Mouse (Mus musculus): ENCODE measurements around the gene Ccser1.
"Not testable (repeated sequence)": the region's sequence is repeated elsewhere in the genome, so short reads cannot be mapped to it uniquely, and the experiment has no call there.

The Ccser1 gene

DNA sequence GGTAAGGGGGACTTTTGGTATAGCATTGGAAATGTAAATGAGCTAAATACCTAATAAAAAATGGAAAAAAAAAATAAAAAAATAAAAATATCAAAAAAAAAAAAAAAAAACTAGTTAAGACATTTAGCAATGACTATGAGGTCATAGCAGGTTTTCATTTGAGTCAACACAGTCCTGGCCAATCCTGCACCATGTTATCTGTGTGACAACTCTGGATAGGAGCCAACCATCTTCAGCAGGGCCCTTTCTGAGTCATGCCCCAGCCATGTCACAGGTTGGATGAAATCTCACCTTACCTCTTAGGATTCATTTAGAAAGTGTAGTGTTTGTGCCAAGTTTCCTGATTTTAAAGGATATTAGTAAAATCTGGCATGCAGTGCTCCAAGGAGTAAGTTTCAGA, 45.2 kb downstream of the Ccser1 start:
- DNase-seq, result no peak

DNA sequence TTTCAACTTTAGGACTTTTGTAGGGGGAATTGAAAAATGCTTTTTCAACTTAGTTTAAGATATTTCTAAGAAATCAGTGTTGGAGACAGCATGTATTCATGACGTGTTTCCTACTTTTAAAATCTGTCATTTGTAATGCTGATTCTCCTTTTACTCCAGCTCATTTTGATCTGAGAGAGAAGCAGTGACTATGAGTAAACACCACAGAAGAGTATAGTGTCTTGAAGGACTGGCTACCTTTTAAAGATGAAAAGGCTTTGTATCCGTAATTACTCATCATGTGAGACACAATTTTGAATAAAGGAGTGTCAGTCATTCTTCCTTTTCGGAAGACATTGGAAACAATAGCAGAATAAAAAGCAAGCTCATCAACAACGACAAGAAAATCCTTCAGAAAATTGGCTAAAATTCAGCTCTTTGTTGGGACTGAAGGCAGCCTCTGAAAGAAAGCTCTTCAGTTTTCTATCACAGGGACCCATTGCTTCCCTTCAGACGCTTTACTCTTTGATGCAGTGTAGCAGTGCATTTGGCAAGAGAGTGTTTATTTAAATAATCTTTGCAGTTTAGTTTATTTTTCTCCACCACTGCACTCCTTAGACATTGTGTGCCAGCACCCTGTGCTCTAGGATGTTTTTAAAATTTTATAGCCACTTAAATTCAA, 50.1 kb downstream of the Ccser1 start:
- DNase-seq, result no peak

DNA sequence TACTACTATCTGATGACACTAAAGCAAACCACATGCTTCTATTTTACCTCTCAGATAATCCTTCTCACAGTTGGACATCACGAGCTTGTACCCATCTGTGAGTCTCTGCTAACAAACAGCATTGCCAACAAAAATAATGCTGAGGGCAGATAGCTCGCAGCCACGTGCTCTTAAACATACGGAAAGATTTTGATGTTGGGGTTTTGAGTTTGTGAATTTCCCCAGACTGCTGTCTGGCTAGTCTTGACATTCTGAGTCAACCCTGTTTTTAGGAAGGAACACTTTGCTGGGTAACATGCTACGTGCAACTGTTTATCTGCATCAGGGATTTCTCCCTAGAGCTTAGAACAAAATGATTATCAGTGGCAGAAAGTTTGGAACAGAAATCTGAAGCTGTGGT, 52.9 kb downstream of the Ccser1 start:
- DNase-seq, result no peak

DNA sequence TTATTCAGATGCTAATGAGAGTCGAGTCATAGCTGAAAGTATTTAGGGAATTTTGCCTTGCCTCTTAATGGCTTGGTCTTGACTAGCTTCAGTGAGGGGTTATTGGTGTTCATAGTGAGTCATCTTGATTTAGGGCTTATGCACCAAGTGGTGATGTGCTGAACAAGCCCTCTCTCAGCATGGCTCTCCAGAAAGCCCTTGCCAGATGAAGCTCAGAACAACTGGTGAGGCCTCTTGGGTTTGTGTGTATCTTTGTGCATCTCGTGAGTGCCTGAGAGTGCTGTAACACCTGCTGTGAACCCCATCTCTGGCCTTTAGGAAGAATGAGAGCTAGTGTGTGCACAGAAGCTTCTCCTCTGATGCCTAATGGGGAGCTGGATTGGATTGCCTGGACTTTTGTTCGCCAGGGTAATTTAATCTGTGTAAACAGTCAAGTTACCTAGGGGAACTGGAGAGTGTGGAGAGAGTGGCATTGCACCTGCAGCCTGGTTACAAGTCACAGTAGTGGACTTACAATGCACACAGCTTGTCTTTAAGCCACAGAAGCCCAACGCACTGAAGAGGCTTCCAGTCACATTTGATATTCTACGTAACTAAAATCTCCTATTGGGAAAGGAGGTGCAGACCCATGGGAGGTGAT, 53.5 kb downstream of the Ccser1 start:
- no peak for DNase-seq

DNA sequence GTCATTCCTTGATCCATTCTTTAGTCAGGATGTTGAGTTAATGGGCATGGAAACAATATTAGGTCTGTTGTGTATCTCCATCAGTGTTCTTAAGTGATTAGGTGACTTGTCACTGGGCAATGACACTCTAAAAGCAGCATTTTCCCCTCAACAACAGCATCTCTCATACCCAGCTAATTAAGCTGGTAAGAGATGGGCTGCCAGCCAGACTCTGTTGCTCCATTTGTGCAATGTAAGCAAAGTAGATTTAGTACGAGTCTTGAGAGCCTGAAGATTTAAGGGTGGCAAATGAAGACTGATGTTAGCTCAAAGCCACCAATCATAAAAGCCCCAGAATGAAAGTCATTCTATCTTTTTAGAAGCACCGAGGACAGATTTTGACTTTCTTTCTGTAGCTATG, 60.5 kb downstream of the Ccser1 start:
- DNase-seq, result no peak

DNA sequence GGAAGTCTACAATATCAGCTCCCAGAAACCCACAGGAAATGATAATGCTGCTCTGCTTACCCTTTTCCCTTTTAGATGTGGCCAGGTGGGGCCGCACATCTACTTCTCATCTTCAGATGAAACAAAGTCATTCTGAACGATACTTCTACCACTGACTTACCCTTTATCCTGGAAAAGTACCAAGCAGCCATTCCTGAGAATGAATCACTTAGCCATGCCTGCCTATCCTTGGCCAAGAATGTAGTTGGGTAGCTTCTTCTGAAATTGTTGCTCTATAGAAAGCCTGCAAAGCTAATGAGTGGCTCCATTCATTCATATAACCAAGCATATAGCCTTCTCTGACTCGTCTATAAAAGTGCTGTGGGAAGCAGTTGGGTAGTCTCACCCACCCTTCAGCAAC, 62.4 kb downstream of the Ccser1 start:
- no peak for DNase-seq

DNA sequence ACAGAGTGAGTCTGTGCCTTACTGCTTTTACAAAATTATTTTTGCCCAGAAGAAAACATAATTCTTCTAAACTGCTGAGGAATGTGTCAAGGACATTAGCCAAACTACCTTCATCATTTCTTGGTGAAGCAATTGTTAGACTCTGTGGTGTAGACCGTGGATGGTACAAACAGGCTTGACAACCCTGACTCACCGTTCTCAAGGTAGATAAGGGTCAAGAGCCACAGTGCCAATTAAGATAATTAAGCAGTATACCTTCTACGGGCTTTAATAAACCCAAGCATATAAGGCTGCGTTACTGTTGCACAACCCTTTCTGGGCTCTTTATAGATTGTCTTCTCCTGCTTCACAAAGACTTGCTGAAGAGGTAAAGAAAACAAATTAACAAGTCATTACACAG, 66.4 kb downstream of the Ccser1 start:
- no peak for DNase-seq

DNA sequence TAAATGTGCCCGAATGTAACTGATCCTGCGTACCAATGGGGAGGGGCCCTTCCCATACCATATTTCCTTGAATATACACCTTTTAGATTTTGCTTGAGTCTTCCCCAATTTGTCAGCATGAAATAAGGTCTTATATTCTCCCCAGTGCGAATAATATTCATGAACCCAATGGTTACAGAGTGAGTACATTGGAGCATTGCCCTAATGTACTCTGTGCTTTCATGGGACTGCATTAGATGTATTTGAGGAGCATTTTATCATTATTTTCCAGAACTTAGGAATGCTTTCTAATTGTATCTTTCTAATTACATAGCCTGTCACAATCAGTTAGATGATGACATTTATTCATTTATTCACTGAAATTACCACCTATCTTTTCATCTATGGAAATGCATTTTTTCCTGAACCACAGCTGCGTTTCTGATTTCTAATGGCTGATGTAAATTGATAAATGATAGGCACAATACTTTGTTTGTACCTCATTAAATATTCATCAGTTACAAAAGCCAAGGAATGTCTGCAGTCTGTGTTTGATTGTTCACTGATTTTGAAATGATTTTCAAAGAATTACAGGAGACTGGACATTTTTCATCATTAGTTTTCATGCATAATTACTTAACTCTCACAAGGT, 67.8 kb downstream of the Ccser1 start:
- no peak for DNase-seq

DNA sequence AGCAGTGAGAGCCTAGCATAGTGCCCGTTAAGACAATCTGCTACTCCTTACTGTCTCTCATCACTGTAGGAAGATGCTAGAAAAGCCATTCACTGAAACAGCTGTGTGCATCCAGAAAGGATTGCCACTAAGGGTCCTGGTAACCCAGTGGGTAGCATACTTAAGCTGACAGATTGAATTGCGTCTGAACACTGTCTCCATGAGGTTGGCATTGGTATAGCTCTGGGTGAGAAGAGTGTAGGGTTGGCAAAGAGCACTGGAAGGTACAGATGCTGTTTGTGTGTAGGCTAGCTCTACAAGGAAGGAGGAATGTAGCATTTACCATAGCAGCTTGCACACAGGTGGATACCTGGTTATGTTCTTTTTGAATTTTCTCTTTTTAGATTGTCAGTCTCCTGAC, 68.6 kb downstream of the Ccser1 start:
- no peak for DNase-seq

DNA sequence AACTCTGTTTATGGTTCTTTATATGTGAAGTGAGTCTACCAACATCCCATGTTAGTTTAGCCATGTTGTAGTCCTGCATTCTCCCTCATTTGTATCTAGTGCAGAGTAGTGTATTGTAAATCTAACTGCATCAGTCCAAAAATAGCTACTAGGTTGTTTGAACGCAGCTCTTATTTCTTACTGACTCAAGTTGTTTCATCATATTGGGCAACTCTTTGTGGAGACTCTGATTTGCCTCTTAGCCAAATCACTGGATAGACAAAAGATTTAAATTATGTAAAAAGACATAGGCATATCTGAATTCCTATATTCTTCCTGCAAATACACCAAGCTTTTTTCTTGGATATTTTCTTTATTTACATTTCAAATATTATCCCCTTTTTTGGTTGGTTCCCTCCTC, 71.1 kb downstream of the Ccser1 start:
- no peak for DNase-seq

DNA sequence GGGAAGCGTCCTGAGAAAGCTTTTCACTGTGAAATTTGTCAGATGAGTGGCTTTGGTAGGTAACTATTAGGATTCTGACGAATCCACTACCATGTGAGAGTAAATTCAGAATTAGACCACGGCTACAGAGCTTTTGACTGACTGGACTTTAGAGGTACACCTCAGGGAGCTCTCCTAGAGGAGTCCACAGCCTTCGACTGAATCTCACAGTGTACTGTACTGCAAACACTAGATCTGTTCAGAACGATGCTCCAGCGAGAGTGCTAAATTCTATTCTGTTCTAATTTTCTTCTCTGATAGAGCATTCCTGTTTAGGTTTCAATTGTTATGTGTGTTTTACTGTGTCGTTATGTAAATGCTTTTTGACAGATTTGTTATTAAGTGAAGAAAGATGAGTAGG, 72.8 kb downstream of the Ccser1 start:
- DNase-seq, result no peak

DNA sequence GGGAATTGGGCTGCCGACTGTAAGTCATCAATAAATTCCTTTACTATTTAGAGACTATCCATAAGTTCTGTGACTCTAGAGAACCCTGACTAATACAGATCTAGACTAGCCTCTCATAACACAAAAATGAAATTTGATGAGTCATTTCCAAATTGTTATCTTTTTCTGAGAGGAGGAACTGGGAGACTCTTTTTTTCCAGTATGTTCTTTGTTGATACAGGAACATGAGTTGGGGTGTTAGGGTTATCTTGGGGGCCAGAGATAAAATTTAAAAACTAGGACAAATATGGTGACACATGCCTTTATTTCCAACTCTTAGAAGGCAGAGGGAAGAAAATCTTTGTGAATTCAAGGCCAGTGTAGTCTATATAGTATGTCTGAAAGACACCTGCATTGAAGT, 75.8 kb downstream of the Ccser1 start:
- not testable (repeated sequence) for DNase-seq

DNA sequence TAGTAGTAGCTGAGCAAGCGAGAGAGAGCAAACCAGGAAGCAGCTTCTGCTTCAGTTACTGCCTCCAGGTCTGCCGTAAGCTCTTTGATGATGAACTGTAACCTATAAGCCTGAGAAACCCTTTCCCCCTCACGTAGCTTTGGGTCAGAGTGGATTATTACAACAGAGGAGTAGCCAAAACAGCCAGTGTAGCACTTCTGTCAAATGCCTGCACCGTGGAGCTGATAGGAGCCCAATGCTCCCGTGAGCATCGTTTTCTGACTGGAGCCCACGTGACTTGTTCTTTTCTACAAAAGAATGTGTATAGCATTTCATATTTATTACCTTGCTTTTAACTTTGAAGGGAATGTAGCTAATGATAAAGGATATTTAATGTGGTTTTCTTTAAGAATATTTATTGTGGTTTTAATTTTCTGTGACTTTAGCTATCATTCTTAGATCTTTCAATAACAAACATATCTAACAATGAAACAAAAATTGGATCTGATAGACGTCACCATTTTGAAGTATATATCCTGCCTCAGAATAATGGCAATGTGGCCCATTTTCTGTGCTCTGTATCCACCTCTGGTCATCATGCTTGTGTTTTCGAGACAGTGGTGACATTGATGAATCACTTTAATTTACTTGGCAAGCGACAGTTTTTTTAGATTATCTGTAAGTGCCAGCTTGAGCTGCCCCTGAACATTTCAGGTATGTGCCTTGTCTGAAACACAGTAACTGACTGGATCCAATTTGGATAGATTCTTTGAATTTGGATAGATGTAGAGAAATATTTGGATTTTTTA, 78.9 kb downstream of the Ccser1 start:
- DNase-seq, result no peak

DNA sequence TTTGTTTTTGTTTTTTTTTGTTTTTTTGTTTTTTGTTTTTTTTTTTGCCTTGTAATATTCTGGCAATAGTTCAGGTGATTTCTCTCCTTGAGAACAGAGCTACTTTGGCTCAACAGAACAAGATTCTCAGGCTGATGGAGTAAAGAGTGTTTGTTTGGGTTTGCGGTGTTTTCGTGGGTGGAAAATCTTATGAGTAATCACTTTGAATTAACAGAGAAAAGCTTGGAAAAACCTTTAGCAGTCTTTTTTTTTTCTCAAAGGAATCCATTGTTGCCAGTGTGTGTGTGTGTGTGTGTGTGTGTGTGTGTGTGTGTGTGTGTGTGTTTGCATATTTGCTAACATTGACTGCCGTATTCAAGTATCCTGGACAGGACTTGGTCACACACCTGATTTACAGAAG, 81.3 kb downstream of the Ccser1 start:
- no peak for DNase-seq

DNA sequence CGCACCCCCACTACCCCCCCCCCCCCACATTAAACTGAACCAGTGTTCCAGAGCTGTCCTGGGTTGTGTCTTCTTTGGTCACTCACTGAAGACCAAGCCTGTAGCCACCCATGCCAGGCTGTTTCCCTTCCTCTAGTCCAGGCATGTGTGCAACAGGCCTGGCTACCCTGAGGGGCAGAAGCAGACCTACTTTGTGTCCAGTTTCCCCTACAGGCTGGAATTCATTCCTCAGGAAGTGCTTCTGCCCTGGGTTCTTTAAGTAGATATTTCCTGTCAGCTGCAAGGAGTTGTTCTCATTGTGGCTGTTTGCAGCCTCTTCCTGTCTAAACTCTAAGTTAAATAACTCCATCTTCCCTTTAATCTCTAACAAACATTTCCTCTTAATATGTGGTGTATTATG, 82.3 kb downstream of the Ccser1 start:
- DNase-seq, result no peak

DNA sequence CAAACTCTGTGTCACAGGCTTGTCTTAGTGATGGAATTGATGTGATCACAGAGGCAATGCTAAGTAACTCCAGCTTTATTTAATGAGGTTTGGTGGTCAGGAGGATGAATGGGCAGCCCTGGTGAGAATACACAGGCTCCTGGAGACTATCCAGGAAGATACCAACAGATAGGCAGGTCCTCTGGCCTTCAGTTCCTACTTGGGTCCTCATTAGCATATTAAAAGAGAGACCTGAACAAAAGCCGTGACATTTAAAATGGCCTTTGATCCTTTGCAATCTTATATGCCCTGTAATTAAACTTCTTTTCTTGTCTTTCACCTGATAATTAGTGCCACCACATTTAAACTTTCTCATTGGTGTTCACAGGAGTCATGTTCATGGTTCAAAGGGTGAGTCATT, 83.2 kb downstream of the Ccser1 start:
- no peak for DNase-seq

DNA sequence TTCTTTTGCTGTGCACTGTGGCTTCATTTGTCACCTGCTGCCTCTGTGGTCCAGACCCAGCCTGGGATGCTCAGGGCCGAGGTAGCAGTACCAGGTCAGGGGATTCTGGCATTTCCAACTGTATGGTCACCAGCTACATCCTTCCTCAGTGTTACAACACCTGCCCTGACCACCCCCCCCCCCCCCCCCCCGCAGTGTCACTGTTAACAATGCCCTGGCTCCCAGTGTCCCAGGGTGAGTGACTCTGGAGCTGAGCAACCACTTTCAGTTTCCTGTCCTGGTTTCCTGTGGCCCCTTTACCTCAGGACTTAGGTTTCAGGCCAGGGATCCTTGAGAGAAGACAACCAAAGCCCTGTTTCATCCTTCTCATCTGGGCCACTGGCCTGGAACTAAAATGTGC, 90.9 kb downstream of the Ccser1 start:
- DNase-seq, result no peak

DNA sequence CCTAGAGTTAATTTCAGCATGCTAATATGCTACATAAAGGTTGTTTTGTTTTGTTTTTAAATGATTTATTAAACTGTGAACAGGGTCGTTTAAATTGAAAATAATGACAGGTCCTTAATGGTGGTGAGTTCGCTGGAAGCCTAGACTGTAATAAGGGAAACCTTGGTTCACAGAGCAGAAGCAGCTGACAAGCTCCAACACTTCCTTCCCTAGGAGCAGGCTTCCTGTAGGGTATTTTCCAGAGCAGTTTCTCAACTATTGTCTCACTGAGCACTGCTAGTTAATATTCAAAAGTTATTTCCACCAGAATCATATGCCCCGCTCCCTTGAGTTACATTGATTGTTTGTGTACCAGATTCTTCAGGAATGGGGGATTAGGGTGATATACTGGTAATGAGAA, 93.3 kb downstream of the Ccser1 start:
- no peak for DNase-seq

DNA sequence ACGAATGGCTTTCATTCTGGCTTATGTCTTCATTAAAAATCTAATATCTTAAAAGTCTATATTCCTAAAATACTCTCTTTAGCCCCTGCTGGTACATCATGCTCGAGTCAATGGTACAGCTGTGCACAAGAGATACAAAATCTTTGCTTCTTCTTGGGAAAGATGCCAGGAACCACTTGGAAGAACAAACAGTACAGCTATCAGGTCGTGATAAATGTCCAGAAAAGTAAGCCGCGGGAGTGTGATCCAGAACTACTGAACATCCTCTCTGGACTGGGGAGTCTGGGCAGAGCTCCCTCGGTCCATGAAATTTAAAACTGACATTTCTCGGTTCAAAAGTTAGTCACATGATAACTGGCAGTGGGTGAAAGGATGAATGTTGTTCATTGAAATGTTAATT, 99.4 kb downstream of the Ccser1 start:
- no peak for DNase-seq

DNA sequence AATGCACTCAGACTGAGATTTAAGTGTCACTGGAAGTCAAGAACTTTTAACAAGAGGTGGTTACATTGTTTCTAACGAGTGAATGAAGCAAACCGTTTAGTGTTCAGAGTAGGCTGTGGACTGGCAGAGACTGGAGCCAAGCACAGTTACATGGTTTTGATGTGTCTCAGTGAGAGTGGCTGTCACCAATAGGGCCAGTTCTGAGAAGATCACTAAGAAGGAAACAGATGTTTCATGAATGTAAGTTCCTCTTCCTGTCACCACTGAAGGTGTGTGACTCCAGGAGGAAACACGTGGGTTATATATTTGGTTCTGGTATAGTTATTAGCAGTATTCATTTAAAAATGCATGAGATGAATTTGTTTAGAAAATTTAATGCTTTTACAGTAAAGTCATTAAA, 112.8 kb downstream of the Ccser1 start:
- DNase-seq, result no peak

DNA sequence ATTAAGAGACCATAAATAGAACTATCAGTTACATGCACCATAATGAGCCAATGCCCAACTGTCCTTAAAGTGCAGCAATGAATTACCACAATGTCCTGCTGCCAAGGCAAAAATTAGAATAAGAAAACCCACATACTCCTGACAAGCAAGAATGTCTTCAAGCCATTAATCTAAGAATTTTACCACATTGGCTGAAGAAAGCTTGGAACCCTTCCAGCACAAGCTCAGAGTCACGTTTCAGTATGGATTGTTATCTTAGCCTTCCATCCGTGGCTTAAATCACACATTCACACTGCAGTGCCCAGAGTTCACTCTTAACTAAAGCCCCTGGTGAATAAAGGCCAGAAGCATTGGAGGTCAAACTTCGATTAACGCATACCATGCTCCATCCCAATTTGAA, 115.4 kb downstream of the Ccser1 start:
- DNase-seq, result no peak

DNA sequence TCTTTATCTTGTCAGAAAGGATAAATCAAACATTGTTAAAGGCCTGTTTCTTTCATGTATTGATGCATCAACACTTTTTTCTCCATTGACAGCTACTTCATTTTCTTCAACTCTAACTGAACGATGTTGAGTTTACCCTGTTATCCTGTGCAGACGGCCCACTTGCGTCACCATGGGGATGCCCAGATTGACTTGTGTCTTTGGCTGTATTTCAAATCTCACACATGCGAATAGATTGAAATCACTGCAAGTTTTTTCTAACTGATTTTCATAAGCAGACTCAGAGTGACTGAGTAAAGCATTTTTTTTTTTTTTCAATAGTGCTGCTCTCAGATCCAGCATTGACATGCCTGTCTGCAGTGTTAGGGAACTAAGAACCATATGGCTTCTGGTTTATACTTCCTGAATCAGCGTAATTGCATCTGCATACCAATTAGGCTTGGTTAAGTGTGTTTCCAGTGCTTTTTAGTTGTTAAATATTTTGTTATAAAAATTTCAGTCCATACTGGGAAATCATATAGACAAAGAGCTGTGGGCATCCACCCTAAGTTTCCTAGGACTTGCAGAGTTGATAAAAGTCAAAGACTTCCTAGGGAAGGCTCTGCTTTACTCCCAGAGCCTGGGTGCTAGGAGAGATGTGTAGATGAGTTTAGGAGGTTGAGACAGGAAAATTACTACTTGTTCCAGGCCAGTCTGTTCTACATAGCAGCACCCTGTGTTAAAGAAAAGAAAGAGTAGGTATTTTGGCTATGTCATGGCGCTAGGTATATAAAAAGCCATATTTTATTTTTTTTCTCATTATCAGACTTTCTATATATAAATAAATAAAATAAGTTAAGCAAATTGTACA, 116.3 kb downstream of the Ccser1 start:
- DNase-seq, result no peak

DNA sequence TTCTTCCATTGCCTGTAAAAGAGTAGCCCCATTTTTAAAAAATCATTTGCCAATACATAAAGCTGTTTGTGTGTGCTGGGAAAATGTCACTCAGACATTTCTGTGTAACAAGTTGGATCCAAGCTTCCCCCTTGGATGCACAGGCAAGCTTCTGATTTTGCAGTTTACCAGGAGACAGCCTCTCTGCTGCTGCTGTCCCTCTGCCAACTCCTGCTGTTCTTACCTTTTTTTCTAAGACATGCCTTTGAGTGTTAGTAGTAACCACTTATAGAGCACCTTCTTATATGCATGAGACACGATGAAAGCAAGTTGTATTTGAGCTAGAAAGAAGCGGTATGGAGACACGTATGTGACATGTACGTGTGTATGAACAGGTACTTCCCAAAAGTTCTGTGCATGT, 120.3 kb downstream of the Ccser1 start:
- DNase-seq, result no peak

All from spleen, adult 18-20 months (tissue).